Mouse (Mus musculus) kidney, postnatal 4 days (tissue): Measurements from ENCODE around the gene Cdk6.
A peak's percentile ranks its signal among the peaks of the same experiment; 100 is the strongest.
"Not testable (repeated sequence)": the region's sequence is repeated elsewhere in the genome, so short reads cannot be mapped to it uniquely, and the experiment has no call there.

Experiments used
- DNase-seq, 2 experiments: peaks; one replicate each; pipeline ENCODE4 v3.0.0; 2021; ENCODE audit warnings: mixed read lengths in 2 of 2

Gene Cdk6

DNA sequence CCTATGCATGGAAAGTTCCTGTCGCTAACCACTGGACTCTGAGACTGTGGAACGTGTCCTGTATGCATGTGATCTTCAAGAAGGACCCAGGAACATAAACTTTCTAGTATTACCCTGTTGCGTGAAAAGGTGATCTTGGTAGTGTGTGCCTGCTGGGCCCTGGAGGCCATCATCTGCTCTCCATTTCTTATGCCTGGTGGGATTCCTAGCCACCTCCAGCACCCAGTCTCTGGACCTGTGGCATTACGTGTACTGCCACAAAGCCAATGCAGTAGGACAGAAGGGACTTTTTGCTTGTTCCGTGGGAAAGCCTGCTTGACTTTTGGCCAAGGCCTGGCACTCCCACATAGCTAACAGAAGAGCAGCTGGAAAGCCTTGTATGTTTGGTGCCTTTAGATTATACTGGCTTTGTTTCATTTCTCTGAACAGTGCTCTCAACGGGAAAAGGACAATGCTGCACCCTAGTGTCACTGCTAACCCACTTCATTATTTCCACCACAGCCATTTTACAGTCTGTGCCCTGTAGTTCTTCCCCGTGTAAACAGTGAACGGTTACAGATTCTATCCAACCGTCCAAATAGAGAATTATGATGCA is 175.3 kb downstream of the Cdk6 start:
- peak; percentile 63 to 75 for DNase-seq

DNA sequence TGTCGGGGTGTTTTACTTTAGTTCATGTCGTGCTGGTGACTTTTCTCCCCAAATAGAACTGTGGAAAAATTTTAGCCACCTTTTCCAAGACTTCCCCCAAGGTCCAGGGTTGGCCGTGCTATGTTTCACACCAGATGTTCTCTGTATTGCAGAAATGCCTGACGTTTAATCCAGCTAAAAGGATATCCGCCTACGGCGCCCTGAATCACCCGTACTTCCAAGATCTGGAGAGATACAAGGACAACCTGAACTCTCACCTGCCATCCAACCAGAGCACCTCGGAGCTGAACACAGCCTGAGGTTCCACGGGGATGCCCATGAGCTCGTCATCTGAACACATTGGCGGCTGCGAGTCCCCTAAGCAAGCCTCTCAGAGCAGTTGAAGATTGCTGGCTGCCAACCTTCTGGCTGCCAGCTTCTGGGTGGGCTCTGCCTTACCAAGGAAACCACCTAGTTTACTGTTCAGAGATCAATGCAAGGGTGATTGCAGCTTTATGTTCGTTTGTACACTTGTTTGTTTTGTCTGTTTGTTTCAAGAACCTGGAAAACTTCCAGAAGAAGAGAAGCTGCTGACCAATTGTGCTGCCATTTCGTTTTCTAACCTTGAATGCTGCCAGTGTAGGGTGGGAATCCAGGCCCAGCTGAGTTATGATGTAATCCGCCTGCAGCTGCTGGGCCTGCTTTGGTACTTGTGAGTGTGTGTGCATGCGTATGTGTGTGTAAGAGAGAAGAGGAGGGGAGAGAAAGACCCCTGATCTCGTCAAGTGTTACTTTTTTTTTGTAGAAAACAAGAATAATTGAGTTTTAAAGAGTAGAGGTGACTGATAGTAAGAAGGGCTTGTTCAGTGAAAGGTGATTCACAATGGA is 179.4 kb downstream of the Cdk6 start:
- no peak for DNase-seq

DNA sequence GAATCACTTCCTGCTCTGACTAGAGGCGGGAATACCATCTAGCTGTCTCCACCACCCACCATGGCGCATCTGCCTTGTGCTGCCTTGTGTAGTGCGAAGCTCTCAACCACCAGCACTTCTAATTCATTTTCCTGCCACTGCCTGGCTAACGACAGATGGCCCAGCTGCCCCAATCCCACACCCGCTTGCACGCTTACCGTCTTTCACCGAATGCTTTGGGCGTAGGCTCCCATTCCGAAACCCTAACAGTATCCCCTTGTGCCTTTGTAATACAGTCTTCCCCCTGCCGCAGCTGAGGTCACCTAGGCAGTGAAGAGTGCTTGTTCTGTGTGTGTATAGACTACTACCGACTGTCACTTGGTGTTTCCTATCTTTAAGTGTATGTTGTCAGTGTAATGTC is 180.5 kb downstream of the Cdk6 start:
- DNase-seq: no peak

DNA sequence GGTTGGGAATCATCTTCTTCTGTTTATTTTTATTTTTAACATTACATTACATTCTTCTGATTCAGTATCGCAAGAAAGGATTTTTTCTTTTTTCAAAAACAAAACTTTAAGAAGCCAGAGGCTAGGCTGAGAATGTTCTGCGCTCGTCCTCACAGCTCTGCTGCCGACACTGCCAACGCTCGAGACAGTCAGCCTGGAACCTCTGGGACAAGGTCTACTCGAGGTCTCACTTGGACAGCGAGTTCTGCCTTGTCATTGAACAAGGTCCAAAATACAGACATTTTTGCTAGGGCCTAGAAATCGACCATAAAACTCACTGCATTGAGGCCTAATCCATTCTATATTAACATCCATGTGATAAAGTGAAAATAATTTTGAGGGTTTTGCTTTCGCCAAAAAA is 181.5 kb downstream of the Cdk6 start:
- no peak for DNase-seq

DNA sequence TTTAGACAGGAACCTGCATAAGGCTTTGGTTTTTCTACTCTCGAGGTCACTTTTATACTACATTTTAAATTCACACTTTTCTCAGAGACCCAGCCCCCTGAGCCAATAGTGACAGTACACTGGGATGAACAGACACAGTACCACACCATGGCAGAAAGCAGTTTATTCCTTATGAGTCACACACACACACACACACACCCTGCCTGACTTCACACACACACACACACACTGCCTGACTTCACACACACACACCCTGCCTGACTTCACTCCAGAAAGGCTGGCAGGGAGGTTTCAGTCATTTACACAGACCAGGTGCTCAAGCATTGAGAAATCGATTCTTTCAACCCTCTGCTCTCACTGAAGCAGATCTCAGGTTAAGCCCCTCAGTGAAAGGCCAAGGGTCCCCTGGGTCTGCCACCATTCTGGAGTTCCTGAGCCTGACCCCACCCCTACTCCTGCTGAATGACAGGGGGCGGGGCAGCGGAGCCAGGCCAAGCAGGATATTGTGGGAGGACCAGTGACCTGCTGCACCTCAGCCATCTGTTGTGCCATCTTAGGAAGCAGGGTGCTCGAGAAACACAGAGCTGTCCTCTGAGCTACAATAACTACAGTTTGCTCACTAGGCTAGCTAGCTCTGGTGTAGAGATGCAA is 185.9 kb downstream of the Cdk6 start:
- peak; percentile 52 to 59 for DNase-seq

DNA sequence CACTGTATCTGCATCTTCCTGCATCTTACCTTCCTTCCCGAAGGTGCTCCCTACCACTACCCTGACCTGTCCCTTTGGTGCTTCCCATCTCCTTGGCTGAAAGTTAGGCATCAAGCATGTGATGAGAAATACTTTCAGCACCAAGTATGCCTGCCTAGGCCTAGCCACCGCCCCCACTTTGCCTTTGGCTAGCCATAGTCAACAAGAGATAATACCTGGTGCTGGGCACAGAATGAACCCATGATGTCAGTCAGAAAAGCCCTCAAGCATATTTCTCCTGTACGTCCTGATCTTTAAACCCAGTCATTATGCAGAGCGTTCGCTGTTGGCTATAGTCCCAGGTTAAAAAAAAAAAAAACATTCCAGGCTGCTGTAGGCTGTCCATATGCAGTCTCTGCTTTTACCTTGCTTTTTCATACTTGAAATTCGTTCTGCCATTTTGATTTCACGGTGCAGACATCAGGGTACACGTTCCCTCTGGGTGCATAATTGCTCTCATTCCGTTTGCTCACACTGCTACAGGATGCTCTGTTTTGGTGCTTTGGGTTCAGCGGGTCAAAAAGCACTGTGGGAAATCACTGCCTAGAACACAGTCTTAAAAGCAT is 188.4 kb downstream of the Cdk6 start:
- DNase-seq: no peak

DNA sequence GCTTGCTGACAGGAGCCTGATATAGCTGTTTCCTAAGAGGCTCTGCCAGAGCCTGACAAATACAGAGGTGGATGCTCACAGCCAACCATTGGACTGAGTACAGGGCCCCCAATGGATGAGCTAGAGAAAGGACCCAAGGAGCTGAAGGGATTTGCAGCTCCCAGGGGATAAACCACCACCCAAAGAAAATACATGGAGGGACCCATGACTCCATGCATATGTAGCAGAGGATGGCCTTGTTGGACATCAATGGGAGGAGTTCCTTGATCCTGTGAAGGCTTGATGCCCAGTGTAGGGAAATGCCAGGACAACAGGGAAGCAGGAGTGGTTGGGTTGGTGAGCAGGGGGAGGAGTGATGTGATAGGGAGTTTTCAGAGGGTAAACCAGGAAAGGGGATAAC is 190.8 kb downstream of the Cdk6 start:
- DNase-seq: not testable (repeated sequence)

DNA sequence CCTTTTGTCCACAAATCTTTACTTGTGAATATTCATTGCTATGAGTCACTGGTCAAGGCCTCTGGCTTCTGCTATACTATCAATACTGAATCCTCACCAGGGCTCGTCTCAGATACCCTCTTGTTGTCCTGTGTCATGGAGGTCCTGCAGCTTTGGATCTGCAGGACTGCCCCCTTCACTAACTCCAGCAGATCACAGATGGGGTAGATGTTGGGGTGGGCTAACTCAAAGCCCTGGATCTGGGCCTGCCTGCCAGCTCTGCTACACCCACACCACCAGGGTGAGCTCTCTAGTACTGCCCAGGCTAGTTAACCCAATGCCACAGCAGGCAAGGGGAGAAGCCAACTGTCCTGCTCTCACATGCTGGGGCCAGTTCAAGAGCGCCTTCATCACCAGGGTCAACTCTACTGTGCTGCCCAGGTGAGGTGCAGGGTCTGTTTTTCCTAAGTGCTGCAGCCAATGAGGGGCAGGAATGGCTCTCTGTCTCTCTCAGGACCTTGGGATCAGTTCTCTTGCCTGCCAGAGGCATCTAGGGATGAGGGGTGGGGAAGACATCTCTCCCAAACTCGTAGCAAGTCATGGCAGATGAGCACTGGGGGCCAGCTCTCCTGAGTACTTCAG is 195.4 kb downstream of the Cdk6 start:
- DNase-seq: no peak

DNA sequence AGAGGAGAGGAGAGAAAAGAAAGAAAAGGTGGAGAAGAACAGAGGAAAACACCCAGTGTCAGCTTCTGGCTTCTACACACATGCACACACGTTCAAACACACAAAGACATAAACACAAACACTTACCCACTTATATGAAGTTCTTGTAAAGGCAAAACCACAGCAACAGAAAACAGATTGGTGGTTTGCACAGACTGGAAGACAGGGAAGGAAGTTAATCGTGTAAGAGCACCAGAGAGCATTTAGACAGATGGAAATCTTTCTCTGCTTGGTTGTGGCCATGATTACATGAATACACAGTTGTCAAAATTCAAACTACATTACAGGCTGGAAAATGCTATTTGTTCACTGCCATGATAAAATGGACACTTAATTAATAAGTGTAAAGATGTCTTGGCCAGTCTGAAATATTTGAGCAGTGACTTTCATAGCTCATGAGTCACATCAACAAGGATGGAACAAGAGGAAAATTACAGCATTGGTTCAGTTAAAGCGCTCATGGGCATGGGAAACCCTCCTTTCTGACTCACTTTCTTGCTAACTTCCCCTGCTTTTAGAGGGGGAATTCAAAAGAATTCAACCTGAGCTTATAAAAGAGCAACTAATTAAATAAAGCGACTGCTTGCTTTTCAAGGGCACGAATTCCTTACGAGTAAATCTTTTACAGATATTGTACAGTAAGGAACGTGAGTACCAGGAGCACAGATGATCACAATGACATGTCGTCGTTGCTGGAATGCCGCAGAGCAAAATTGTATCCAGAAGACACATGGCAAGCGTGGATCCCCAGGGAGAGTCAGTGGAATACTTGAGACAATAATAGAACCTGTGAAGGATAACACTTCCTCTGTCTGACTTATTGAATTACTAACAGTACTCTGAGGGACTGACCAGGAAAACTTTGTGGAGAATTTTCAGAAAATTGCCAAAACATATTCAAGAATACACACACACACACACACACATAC is 197.5 kb downstream of the Cdk6 start:
- DNase-seq: no peak

DNA sequence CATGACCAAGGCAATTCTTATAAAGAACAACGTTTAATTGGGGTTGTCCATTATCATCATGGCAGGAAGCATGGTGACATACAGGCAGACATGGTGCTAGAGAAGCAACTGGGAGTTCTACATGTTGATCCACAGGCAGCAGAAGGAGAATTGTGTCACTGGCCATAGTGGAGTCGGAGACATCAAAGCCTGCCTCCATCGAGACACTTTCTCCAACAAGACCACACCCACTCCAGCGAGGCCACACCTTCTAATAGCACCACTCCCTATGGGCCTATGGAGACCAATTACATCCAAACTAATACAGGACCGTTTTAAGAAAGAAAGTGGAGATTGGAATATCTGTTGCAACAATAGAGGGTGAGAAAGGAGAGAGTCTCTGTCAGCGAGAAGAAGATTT is 200.6 kb downstream of the Cdk6 start:
- no peak for DNase-seq

DNA sequence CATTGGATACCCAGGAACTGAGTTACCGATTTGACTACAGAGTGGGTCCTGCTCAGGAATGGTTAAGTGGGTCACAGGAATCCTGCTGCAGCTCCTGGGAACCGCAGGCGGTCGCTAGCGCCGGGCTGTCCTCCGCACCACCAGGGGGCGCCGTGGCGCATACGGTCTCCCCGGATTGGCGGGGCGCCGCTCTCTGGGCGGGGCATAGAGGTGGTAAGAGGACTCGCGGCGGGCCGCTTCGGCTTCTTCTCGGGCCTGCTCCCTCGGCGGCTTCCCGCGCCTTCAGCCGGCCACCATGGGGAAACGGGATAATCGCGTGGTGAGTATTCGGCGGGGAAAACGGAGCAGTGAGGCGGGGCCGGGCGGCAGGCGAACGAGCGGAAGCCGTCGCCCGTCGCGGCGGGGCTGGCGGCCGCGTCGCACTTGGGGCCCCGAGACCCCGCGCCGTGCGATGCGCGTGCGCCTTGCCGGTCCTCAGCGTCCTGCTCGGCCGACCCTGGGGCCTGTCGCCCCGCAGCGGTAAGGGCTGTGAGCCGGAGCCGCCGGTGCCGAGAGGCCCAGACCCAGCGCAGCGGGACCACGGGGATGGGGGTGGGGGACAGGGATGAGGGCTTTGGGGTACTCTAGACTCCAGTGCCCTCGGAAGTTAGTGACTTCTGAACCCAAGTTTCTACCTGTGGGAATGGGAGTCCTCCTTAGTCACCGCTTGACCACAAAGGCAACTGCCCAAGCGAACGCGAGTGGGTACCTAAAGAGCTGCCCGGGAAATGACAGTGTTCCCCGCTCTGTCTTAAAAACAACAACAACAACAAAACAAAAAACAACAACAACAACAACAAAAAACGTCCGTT is 202.6 kb downstream of the Cdk6 start, which contains the start of gene Fam133b:
Gene Fam133b, plus strand, starts transcription at position 205 of the 851 bp plus-strand sequence.
- peak; percentile 99 for DNase-seq

DNA sequence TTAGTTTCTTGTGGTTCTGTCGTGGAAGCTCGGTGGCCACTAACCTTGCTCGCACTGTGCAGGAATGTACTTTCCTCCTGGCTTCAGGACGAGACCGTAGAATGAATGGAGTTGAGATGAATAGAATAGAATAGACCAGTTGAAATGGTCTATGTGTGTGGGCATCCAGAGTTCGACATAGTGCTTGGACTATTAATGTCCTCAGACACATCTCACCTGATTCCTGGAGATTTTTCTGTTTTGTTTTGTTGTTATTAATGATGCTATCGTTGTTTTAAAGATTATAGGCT is 203.1 kb downstream of the Cdk6 start:
- no peak for DNase-seq

DNA sequence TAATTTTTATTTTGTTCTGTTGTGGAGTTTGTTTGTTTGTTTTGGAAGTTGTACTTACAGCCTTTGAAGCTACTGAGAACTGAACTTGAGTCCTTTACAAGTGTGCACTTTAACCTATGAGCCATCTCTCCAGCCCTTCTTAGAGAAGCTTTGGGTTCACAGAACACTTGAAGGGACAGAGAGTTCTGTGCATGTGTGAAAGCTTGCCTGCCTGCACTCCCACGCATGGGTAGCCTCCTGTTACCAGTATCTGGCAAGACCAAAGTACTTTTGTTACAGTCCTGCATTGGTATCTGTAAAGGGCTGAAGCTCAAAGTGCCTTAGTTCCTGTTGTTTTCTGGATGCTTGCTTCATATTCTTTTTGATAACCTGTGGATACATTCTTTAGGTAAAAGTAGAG is 204.9 kb downstream of the Cdk6 start:
- peak in 1 of 2 experiments; percentile 39 for DNase-seq

DNA sequence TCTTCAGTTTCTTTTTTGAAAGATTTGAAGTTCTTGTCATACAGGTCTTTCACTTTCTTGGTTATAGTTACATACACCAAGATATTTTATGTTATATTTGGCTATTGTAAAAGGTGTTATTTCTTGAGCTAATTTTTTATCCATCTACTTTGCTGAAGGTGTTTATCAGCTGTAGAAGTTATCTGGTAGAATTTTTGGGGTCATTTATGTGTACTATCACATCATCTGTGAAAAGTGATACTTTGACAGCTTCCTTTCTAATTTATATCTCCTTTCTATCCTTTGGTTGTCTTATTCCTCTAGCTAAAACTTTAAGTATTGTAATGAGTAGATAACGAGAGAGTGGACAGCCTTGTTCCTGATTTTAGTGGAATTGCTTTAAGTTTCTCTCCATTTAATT is 210.2 kb downstream of the Cdk6 start:
- DNase-seq: no peak

DNA sequence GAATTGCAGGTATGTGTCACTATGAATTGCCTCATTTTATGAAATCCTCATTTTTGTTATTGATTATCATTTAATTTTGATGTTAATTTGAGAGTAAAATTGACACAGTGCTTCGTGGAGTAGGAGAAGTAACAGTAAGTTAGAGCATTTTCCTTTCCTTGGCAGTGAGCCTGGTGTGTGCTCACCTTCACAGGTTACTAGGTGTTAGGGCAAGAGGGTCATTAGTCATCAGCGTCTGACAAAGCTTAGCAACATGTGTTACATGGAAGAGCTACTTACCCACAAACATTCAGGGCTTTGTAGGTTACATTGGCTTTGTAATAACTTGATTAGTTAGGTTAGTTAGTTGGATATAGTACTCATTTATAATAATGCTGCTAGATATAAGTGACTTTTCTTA is 212.9 kb downstream of the Cdk6 start:
- no peak for DNase-seq

DNA sequence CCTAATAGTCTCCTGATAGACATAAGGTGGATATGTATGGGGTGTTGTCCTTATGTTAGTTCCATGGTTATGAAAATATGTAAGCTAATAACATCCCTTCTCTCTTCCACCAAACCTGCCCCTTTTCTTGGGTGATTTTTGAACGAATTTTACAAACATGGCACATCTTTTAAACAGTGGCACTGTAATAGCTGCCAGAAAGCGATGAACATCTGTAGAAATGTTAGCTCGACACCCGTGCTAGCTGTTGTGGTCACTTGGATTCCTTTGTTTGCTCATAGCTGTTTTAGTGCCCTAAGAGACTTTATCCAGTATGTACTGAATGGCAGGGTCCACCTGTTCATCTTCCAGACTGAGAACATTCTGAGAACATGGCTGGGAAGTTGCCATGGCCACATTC is 230.0 kb downstream of the Cdk6 start, which contains the start of gene 1700109H08Rik:
Gene 1700109H08Rik, plus strand, starts transcription at position 301 of the 400 bp plus-strand sequence.
- no peak for DNase-seq

DNA sequence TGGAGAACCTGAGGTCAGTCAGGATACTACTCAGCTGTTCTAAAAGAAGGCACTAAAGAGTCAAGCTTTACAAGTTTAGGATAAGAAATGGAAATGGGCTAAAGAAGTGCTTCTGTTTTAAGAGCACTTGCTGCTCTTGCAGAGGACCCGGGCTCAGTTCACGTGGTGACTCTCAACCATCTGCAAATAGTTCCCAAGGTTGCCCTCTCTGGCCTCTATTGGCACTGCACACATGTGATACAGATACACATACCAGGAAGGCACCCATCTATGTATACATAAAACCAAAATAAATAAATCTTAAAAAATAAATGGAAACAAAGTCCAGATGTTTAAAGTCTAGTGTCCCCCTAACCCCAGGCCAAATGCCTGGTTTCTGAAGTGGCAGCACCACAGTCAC is 233.5 kb downstream of the Cdk6 start:
- DNase-seq: no peak

DNA sequence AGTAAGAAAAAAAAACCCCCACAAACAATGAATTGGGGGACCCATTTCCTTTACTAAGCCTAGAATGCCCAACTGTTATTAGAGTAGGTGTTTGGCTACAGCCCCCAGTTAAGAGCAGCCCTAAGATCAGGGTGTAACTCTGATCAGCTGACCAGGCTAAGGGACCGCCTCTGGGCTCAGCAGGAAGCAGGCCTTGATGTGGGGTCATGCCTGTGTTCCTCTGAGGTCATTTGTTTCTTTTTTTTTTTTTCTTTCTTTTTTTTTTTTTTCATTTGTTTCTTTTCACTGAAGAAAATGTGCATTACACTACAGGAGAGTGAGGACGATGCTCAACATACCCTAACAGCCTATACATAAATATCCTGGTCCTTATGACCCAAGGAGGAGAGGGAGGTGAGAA is 236.7 kb downstream of the Cdk6 start:
- DNase-seq: no peak

DNA sequence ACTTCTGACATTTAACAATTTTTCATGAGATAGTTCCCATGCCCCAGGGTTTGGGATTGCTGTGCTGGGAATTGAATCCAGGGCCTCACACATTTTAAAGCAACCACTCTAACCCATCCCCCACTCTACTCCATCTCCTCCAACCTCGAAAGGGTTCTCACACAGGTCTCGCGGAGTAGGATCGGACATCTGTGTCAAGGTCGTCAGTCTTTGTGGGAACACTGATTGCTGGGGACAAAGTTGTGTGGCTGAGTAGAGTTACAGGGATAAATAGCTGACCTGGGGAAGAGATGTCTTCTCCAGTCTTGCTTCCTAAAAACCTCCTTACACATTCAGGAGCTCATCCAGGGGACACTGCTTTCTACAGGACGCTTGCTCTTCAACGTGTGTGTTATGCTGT is 237.8 kb downstream of the Cdk6 start:
- no peak for DNase-seq
